Mouse (Mus musculus): ENCODE results near the gene Fance. TPM values are rescaled to one million over a fixed set of nuclear protein-coding genes. Genes with fewer than 3 reads are reported as not detected.
A peak's percentile ranks its signal among the peaks of the same experiment; 100 is the strongest.
"Not testable (repeated sequence)": the region's sequence is repeated elsewhere in the genome, so short reads cannot be mapped to it uniquely, and the experiment has no call there.

Fance gene
- polyA plus RNA-seq, 2 experiments, result 28.3 to 30.8 TPM

DNA sequence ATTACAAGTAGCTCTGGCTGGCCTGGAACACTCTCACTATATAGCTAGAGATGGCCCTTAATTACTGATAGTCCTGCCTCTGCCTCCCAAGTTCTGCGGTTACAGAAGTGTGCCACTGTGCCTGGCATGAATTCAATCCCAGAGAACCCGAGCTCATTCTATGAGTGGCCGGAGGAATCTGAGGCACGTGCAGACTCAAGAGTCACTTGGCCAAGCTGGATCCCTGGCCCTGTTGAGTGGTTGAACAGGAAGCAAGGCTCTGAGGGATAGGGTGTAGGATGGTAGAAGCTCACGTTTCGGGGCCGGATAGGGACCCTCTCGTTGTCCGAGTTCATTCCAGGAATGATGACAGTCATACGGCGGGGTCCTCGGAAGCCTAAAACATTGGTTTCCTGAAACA, 42.6 kb downstream of the Fance start:
- no peak for TF ChIP-seq POLR2A (IDR thresholded peaks at IDR 0.05; ENCODE audit: borderline replicate concordance, extremely low read depth, insufficient read depth, insufficient read length)
- 83% methylated on average over 12 of the region's 12 CpGs for WGBS
- H3K27me3 ChIP-seq (ENCODE audit: control insufficient read depth, insufficient read depth, low read length), result peaks cover 10% of the 10 kb centered on the region

DNA sequence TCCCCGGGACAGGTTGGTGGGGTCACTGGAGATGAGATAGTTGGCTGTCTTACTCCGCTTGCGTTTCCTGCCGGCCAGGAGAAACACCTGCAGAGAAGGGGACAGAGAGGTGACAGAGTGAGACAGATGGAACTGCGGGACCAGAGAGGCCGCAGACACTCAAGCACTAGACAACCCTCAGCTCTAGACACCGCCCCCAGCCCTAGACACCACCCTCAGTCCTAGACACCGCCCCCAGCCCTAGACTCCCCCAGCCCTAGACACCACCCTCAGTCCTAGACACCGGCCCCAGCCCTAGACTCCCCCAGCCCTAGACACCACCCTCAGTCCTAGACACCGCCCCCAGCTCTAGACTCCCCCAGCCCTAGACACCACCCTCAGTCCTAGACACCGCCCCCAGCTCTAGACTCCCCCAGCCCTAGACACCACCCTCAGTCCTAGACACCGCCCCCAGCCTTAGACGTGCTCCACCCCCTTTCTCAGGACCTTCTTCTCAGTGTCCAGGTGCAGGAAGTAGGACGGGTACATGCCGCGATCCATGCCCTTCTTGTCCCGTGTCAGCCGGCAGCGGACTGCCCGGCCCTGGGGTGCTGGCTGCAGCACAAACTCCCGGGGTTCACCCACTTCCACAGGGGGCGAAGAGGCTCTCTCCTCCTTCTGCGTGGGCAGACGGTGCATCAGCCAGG, 45.4 kb downstream of the Fance start:
- not testable (repeated sequence) for H3K9me3 ChIP-seq (ENCODE audit: control insufficient read depth, low read length); H3K4me2 ChIP-seq (replicated peaks; ENCODE audit: low read depth, low read length, severe bottlenecking); H3K4me3 ChIP-seq (replicated peaks; ENCODE audit: low read length); H3K27ac ChIP-seq (replicated peaks; ENCODE audit: low read depth, low read length); ATAC-seq (ENCODE audit: low FRiP score, low read depth); DNase-seq (ENCODE audit: low spot score); H3K36me3 ChIP-seq (ENCODE audit: control insufficient read depth, insufficient read depth, low read length)
- peaks cover 20% of the 10 kb centered on the region for H3K27me3 ChIP-seq (ENCODE audit: control insufficient read depth, insufficient read depth, low read length)
- 0 out of 2 replicates have a peak overlapping the region, but pooled peaks have one; percentile 7 for H3K9ac ChIP-seq (ENCODE audit: low read depth, low read length, severe bottlenecking)
- H3K4me1 ChIP-seq (ENCODE audit: control insufficient read depth, insufficient read depth, low read length), result peaks cover 15% of the 10 kb centered on the region
- 22% methylated on average over 22 of the region's 24 CpGs for WGBS

More for the DNA sequence above, 42.6 kb downstream of the Fance start:
- Histone ChIP-seq H3K9ac (ENCODE audit: low read depth, low read length, severe bottlenecking) (no peak overlapping the region), H3K4me2 (replicated peaks; ENCODE audit: low read depth, low read length, severe bottlenecking) (no peak overlapping the region), H3K27ac (replicated peaks; ENCODE audit: low read depth, low read length) (no peak overlapping the region), H3K36me3 (ENCODE audit: control insufficient read depth, insufficient read depth, low read length) (no peaks in the 10 kb centered on the region), H3K4me3 (replicated peaks; ENCODE audit: low read length) (no peak overlapping the region), H3K4me1 (ENCODE audit: control insufficient read depth, insufficient read depth, low read length) (peaks cover 8% of the 10 kb centered on the region), H3K9me3 (ENCODE audit: control insufficient read depth, low read length) (no peaks in the 10 kb centered on the region)
- DNase-seq (ENCODE audit: low spot score) (no peak), ATAC-seq (ENCODE audit: low FRiP score, low read depth) (no peak)

GRCm38 (mm10) chr17:28360531-28361277, 47.4 kb downstream of the Fance start:
- H3K27ac ChIP-seq (replicated peaks; ENCODE audit: low read depth, low read length), result no peak overlapping the region
- H3K27me3 ChIP-seq (ENCODE audit: control insufficient read depth, insufficient read depth, low read length), result peaks cover 37% of the 10 kb centered on the region
- ATAC-seq (ENCODE audit: low FRiP score, low read depth) (no peak), DNase-seq (ENCODE audit: low spot score) (no peak)
- no peaks in the 10 kb centered on the region for H3K9me3 ChIP-seq (ENCODE audit: control insufficient read depth, low read length)
- H3K9ac ChIP-seq (ENCODE audit: low read depth, low read length, severe bottlenecking), result no peak overlapping the region
- no peak for TF ChIP-seq POLR2A (IDR thresholded peaks at IDR 0.05; ENCODE audit: borderline replicate concordance, extremely low read depth, insufficient read depth, insufficient read length)
- no peak overlapping the region for H3K4me3 ChIP-seq (replicated peaks; ENCODE audit: low read length)
- peaks cover 21% of the 10 kb centered on the region for H3K4me1 ChIP-seq (ENCODE audit: control insufficient read depth, insufficient read depth, low read length)
- H3K4me2 ChIP-seq (replicated peaks; ENCODE audit: low read depth, low read length, severe bottlenecking), result no peak overlapping the region
- 76% methylated on average over 9 of the region's 9 CpGs for WGBS
- no peaks in the 10 kb centered on the region for H3K36me3 ChIP-seq (ENCODE audit: control insufficient read depth, insufficient read depth, low read length)

DNA sequence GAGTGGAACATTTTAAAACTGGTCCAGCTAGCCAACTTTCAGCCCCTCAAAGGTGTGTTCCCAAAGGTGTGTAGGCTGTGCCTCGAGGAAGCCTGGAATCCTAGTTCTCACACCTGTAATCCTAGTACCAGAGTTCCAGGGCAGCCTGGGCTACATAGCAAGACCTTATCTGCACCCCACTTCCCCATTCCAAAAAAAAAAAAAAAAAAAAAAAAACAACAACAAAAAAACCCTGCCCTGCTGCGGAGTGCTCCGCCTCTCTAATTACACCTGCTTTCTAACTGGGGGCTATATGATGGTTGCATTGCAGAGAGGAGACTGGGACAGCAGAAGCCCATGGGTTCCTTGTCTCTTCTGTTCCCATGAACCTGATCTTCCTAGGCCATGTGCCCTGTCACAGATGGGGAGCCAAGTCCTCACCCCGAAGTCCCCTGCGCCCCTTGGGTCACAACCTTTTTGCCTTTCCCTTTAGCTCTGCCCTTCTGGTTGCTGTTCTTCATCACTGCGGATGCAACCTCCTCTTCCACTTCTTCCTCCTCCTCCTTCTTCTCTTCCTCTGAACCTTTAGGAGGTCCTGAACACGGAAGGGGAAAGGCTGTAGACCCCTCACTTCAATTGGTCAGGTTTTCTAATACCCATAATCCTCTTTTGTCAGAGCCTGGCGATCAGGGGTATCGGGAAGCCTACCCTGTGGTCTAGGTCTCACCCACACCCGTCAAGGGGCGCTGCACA, 48.8 kb downstream of the Fance start:
- peaks cover 21% of the 10 kb centered on the region for H3K4me1 ChIP-seq (ENCODE audit: control insufficient read depth, insufficient read depth, low read length)
- H3K9ac ChIP-seq (ENCODE audit: low read depth, low read length, severe bottlenecking), result peak overlapping the region; percentile 47; the same call in 1 of the 2 replicates
- peak overlapping the region; percentile 62 for H3K4me2 ChIP-seq (replicated peaks; ENCODE audit: low read depth, low read length, severe bottlenecking)
- no peak overlapping the region for H3K27ac ChIP-seq (replicated peaks; ENCODE audit: low read depth, low read length)
- no peaks in the 10 kb centered on the region for H3K9me3 ChIP-seq (ENCODE audit: control insufficient read depth, low read length)
- no peaks in the 10 kb centered on the region for H3K36me3 ChIP-seq (ENCODE audit: control insufficient read depth, insufficient read depth, low read length)
- ATAC-seq (ENCODE audit: low FRiP score, low read depth), result no peak
- peak overlapping the region; percentile 34 for H3K4me3 ChIP-seq (replicated peaks; ENCODE audit: low read length)
- no peak for TF ChIP-seq POLR2A (IDR thresholded peaks at IDR 0.05; ENCODE audit: borderline replicate concordance, extremely low read depth, insufficient read depth, insufficient read length)
- no peak for DNase-seq (ENCODE audit: low spot score)
- H3K27me3 ChIP-seq (ENCODE audit: control insufficient read depth, insufficient read depth, low read length), result peaks cover 37% of the 10 kb centered on the region
- WGBS, result 32% methylated on average over 11 of the region's 11 CpGs

DNA sequence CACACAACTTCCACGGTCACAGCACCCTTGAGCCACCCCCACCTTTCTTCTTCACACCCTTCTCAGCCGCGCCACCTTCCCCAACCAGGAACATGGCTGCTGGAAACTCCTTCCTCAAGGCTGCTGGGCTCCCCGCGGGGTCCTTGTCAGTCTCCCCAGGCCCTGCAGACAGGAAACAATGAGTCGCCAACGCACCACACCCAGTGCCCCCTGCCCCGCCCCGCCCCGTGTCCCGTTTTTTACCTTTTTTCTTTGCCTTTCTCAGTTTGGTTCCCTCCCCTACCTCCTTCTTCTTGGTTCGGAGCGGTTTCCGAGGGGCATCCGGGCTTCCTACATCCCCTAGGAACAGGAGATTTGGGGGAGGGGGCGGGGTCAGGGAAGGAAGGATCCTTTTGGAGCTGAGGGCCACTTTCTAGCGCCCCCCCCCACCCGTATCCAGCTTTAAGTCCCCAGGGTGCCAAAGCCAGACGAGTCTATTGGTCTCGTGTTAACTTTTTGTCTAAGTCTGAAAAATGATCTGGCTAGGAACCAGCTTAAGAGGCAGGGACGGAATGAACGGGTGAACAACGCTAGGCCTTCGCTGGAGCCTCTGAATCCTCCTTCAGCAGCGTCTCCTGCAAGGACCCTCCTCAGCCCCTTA, 49.5 kb downstream of the Fance start:
- peak overlapping the region; percentile 47 for H3K9ac ChIP-seq (ENCODE audit: low read depth, low read length, severe bottlenecking)
- 2% methylated on average over 25 of the region's 25 CpGs for WGBS
- H3K27ac ChIP-seq (replicated peaks; ENCODE audit: low read depth, low read length), result no peak overlapping the region
- H3K9me3 ChIP-seq (ENCODE audit: control insufficient read depth, low read length), result no peaks in the 10 kb centered on the region
- peaks cover 21% of the 10 kb centered on the region for H3K4me1 ChIP-seq (ENCODE audit: control insufficient read depth, insufficient read depth, low read length)
- peak overlapping the region; percentile 62 for H3K4me2 ChIP-seq (replicated peaks; ENCODE audit: low read depth, low read length, severe bottlenecking)
- H3K27me3 ChIP-seq (ENCODE audit: control insufficient read depth, insufficient read depth, low read length), result peaks cover 37% of the 10 kb centered on the region
- no peak for ATAC-seq (ENCODE audit: low FRiP score, low read depth)
- TF ChIP-seq POLR2A (IDR thresholded peaks at IDR 0.05; ENCODE audit: borderline replicate concordance, extremely low read depth, insufficient read depth, insufficient read length), result no peak
- no peaks in the 10 kb centered on the region for H3K36me3 ChIP-seq (ENCODE audit: control insufficient read depth, insufficient read depth, low read length)
- no peak for DNase-seq (ENCODE audit: low spot score)
- H3K4me3 ChIP-seq (replicated peaks; ENCODE audit: low read length), result peak overlapping the region; percentile 34
